Mouse (Mus musculus): ENCODE results near the gene Gm49405. TPM values are rescaled to one million over a fixed set of nuclear protein-coding genes. Genes with fewer than 3 reads are reported as not detected.

The Gm49405 gene
- total and polyA plus RNA-seq, 3 experiments = 3.6 to 5.7 TPM; not detected in 1

DNA sequence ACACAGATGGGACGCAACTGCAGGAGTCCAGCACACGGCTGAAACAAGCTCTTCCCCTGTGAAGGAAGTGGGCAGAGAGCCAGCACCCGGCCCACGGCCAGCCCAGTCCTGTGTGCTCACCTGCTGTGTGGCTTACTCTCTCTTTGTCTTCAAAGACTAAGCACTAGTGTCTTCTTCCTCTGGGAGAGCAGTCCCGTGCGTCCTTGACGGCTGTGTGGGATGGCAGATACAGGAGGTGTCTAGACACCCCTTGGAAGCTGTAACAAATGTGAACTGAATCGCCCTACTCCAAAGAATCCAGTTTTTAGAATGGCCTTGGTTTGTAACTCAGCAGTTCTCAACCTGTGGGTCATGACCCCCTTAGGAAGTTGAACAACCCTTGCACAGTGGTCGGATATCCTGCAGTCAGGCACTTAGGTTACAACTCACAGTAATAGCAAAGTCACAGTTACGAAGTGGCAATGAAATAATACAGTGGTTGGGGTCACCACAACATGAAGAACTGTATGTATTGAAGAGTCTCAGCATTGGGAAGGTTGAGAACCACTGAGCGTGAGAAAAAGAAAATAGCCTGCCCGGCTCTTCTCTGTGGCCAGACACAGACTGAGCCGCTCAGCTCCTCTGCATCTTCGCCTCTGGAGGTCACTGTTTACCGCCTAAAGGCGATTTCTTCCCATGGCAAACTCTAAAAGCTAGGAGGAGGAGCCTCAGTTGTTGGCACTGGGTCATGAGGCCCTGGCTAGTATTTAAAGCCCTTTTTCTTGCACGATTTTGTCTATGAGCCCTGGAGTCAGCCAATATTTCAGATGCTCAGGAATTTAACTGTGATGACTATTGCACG lies 18.5 kb downstream of the Gm49405 start (continued):
- TF ChIP-seq MYC (IDR thresholded peaks at IDR 0.05; ENCODE audit: low read depth, low read length) = peak; percentile 44; the same call in 1 of the 2 replicates
- TF ChIP-seq TBP (IDR thresholded peaks at IDR 0.05; ENCODE audit: low read depth, low read length) = 0 out of 2 replicates have a peak, but pooled peaks have one; percentile 29
- TF ChIP-seq BHLHE40 (IDR thresholded peaks at IDR 0.05; ENCODE audit: borderline replicate concordance, low read depth, low read length) = 0 out of 2 replicates have a peak, but pooled peaks have one; percentile 15
- TF ChIP-seq MYB (IDR thresholded peaks at IDR 0.05; ENCODE audit: low read depth, low read length) = no peak
- TF ChIP-seq MEF2A (IDR thresholded peaks at IDR 0.05; ENCODE audit: extremely low read depth, insufficient replicate concordance, low read depth, low read length, poor library complexity, severe bottlenecking) = no peak
- no peak for TF ChIP-seq ZKSCAN1 (IDR thresholded peaks at IDR 0.05; ENCODE audit: low read depth, low read length)
- no peak for TF ChIP-seq ELF1 (IDR thresholded peaks at IDR 0.05; ENCODE audit: low read depth, low read length)
- TF ChIP-seq NRF1 (IDR thresholded peaks at IDR 0.05; ENCODE audit: insufficient read depth, low read depth, low read length, poor library complexity, severe bottlenecking) = no peak
- peak; percentile 96 for TF ChIP-seq SMC3 (IDR thresholded peaks at IDR 0.05; ENCODE audit: low read depth, low read length)
- no peak for TF ChIP-seq EP300 (IDR thresholded peaks at IDR 0.05; ENCODE audit: low read depth in 1 of 2, low read length in 2 of 2)
- TF ChIP-seq ZNF384 (IDR thresholded peaks at IDR 0.05; ENCODE audit: low read depth, low read length) = 0 out of 2 replicates have a peak, but pooled peaks have one; percentile 19
- no peak for TF ChIP-seq RCOR1 (IDR thresholded peaks at IDR 0.05; ENCODE audit: low read depth, low read length)
- TF ChIP-seq CTCF (IDR thresholded peaks at IDR 0.05 in 2 of 3, conservative IDR thresholded peaks at IDR 0.05 in 1 of 3; ENCODE audit: control insufficient read depth in 1 of 3, insufficient read depth in 1 of 3, low read depth in 2 of 3, low read length in 3 of 3, poor library complexity in 1 of 3, severe bottlenecking in 1 of 3) = peak; percentile 68 to 98 (median 89)
- TF ChIP-seq HCFC1 (IDR thresholded peaks at IDR 0.05; ENCODE audit: low read depth, low read length) = peak; percentile 41; the same call in 1 of the 2 replicates
- no peak for TF ChIP-seq NELFE (IDR thresholded peaks at IDR 0.05; ENCODE audit: low read depth, low read length)
- TF ChIP-seq E2F4 (IDR thresholded peaks at IDR 0.05; ENCODE audit: borderline replicate concordance, low read depth, low read length) = no peak
- no peak for TF ChIP-seq MAZ (IDR thresholded peaks at IDR 0.05; ENCODE audit: low read depth, low read length)
- TF ChIP-seq JUND (IDR thresholded peaks at IDR 0.05; ENCODE audit: low read depth, low read length) = no peak
- TF ChIP-seq ETS1 (IDR thresholded peaks at IDR 0.05; ENCODE audit: low read depth, low read length) = no peak

- Histone ChIP-seq H3K27ac (ENCODE audit: control insufficient read depth, low read depth, low read length) (no peak overlapping the region), H3K36me3 (ENCODE audit: control insufficient read depth in 1 of 2, insufficient read depth in 2 of 2, low read length in 2 of 2) (no peaks in the 10 kb centered on the region), H3K9me3 (replicated peaks; ENCODE audit: insufficient read depth, low read length) (no peaks in the 10 kb centered on the region), H3K27me3 (ENCODE audit: control insufficient read depth in 1 of 2, insufficient read depth in 2 of 2, low read length in 2 of 2) (no peaks in the 10 kb centered on the region), H3K4me1 (ENCODE audit: control insufficient read depth in 1 of 2, insufficient read depth in 2 of 2, low read length in 2 of 2) (peaks cover 0 to 3% of the 10 kb centered on the region in 2 experiments; a peak in 2 of 4 replicates), H3K4me3 (ENCODE audit: control insufficient read depth in 1 of 2, insufficient read depth in 1 of 2, low read depth in 2 of 2, low read length in 2 of 2) (no peak overlapping the region), H3K9ac (ENCODE audit: control insufficient read depth, low read depth, low read length, poor library complexity, severe bottlenecking) (no peak overlapping the region), H3K79me2 (ENCODE audit: control insufficient read depth, insufficient read depth, low read length, poor library complexity) (no peaks in the 10 kb centered on the region)
- TF ChIP-seq USF1 (IDR thresholded peaks at IDR 0.05; ENCODE audit: low read depth, low read length) = no peak
- TF ChIP-seq CTCF (IDR thresholded peaks at IDR 0.05 in 2 of 3, conservative IDR thresholded peaks at IDR 0.05 in 1 of 3; ENCODE audit: control insufficient read depth in 1 of 3, insufficient read depth in 1 of 3, low read depth in 2 of 3, low read length in 3 of 3, poor library complexity in 1 of 3, severe bottlenecking in 1 of 3) = no peak
- no peak for TF ChIP-seq ELF1 (IDR thresholded peaks at IDR 0.05; ENCODE audit: low read depth, low read length)
- TF ChIP-seq UBTF (IDR thresholded peaks at IDR 0.05; ENCODE audit: borderline replicate concordance, insufficient read depth, low read depth, low read length) = no peak
- no peak for TF ChIP-seq TAL1 (IDR thresholded peaks at IDR 0.05; ENCODE audit: low read length)
- TF ChIP-seq MAX (IDR thresholded peaks at IDR 0.05; ENCODE audit: low read length) = no peak
- TF ChIP-seq MXI1 (IDR thresholded peaks at IDR 0.05; ENCODE audit: low read depth, low read length) = no peak
- TF ChIP-seq GABPA (IDR thresholded peaks at IDR 0.05; ENCODE audit: low read depth, low read length) = no peak
- TF ChIP-seq SMC3 (IDR thresholded peaks at IDR 0.05; ENCODE audit: low read depth, low read length) = no peak
- TF ChIP-seq ZKSCAN1 (IDR thresholded peaks at IDR 0.05; ENCODE audit: low read depth, low read length) = no peak
- TF ChIP-seq HCFC1 (IDR thresholded peaks at IDR 0.05; ENCODE audit: low read depth, low read length) = no peak
- no peak for TF ChIP-seq EP300 (IDR thresholded peaks at IDR 0.05; ENCODE audit: low read depth in 1 of 2, low read length in 2 of 2)
- TF ChIP-seq NRF1 (IDR thresholded peaks at IDR 0.05; ENCODE audit: insufficient read depth, low read depth, low read length, poor library complexity, severe bottlenecking) = no peak
- TF ChIP-seq MEF2A (IDR thresholded peaks at IDR 0.05; ENCODE audit: extremely low read depth, insufficient replicate concordance, low read depth, low read length, poor library complexity, severe bottlenecking) = no peak
- TF ChIP-seq BHLHE40 (IDR thresholded peaks at IDR 0.05; ENCODE audit: borderline replicate concordance, low read depth, low read length) = no peak
- no peak for TF ChIP-seq GATA1 (IDR thresholded peaks at IDR 0.05; ENCODE audit: low read depth, low read length)
- no peak for TF ChIP-seq MYC (IDR thresholded peaks at IDR 0.05; ENCODE audit: low read depth, low read length)
- no peak for TF ChIP-seq KAT2A (conservative IDR thresholded peaks at IDR 0.05; ENCODE audit: low read depth, low read length)
- no peak for TF ChIP-seq RCOR1 (IDR thresholded peaks at IDR 0.05; ENCODE audit: low read depth, low read length)
- no peak for TF ChIP-seq E2F4 (IDR thresholded peaks at IDR 0.05; ENCODE audit: borderline replicate concordance, low read depth, low read length)
- no peak for DNase-seq (ENCODE audit: low read depth, low spot score)
Measured at GRCm38 (mm10) chr19:4023185-4023584, 22.8 kb downstream of the Gm49405 start.

All from MEL (cell line).